Comparison of ENCODE assay signal across 8 mouse cellular contexts in the genomic region with DNA sequence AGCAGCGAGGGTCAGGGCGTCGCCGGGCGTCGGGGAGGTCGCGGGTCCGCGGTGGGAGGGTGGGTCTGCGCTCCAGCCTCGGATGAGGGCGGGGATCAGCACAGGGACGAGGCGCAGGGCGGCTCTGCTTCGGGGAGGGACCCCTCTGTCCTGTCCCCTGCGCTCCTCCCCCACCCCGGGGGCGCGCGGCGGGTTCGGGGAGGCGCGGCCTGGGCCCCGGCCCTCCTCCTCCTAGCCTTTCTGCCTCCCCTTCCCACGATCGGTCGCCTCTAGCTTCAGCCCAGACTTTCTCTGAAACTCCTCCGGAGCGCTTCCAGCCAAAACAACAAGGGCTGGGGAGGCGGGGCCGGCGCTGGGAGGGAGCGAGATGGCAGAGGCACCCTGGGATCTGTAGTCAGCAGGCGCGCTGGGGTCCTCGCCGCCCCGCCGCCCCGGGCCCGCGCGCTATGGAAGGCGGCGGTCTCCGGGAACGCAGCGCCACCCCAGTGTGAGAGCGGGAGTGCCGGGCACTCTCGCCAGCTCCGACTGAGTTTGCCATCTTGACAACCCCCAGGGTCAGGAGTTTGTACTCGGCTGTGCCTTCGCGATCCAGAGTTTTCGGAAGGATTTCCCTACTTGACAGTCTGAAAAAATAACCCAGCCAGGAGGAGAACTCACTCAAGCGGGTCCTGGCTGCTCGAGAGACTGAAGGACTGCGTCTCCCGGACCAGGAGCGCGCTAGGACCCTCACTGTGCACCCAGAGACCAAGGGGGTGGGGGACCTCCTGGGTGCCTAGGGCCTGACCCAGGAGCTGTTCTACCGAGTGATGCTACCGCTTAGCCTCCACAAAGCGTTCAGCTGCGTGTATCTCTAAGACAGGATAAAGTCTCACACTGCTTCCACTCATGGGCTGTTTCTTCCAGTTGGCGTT. TPM values are rescaled to one million over a fixed set of nuclear protein-coding genes. Genes with fewer than 3 reads are reported as not detected.
DNase-seq lines count a peak whose midpoint lies in the region; ATAC-seq and TF ChIP-seq lines count a peak whose summit lies in the region.

A gene (minus strand): TSS at position 324 of the 911 bp plus-strand sequence.

- H3K4me1 ChIP-seq in erythroblast, embryonic 14.5 days (ENCODE audit: control insufficient read depth), result peaks cover 21% of the 10 kb centered on the region
- 0 out of 2 replicates have a peak, but pooled peaks cover 3% of the 10 kb centered on the region for H3K4me1 ChIP-seq in embryonic facial prominence, embryonic 14.5 days (ENCODE audit: control insufficient read depth, insufficient read depth, low read length)
- H3K4me1 ChIP-seq in heart, adult 2 months (ENCODE audit: control insufficient read depth, insufficient read depth, low read length), result peaks cover 9% of the 10 kb centered on the region
- peaks cover 17% of the 10 kb centered on the region for H3K4me1 ChIP-seq in limb, embryonic 12.5 days (replicated peaks)
- peaks cover 24% of the 10 kb centered on the region for H3K4me1 ChIP-seq in midbrain, embryonic 12.5 days

- DNase-seq in embryonic facial prominence, embryonic 14.5 days (ENCODE audit: low spot score), result peak; percentile 98
- peak; percentile 93 for DNase-seq in heart, adult 2 months
- peak; percentile 90 to 91 for DNase-seq in kidney, adult 8-10 months
- DNase-seq in spleen, postnatal 14 days (ENCODE audit: low spot score in 2 of 2), result peak; percentile 21 to 41

- TF ChIP-seq POLR2A in heart, adult 2 months (IDR thresholded peaks at IDR 0.05; ENCODE audit: insufficient read depth, low read depth, low read length), result peak; percentile 79

- intact Hi-C loops in heart, adult 2 months (cut with DNase I), result loop anchor here (2.0 to 10.0 kb wide), 2 partner anchors 30 to 1864 kb away; no protein-coding TSS in a partner anchor

- H3K4me2 ChIP-seq in embryonic facial prominence, embryonic 14.5 days (ENCODE audit: low read depth, low read length), result peak within 1 kb of the TSS; percentile 79
- peak within 1 kb of the TSS; percentile 69 for H3K4me2 ChIP-seq in limb, embryonic 12.5 days
- H3K4me2 ChIP-seq in midbrain, embryonic 12.5 days (replicated peaks), result peak within 1 kb of the TSS; percentile 81

- no peak for ATAC-seq in erythroblast, adult 5-6 weeks (replicated peaks; ENCODE audit: low FRiP score, poor library complexity, severe bottlenecking)
- peak; percentile 97 for ATAC-seq in embryonic facial prominence, embryonic 14.5 days (ENCODE audit: low read depth)
- peak; percentile 97 for ATAC-seq in limb, embryonic 12.5 days (ENCODE audit: insufficient number of reproducible peaks, insufficient read depth, low FRiP score, low TSS enrichment, low read depth)
- ATAC-seq in midbrain, embryonic 12.5 days (ENCODE audit: low FRiP score, low read depth), result peak; percentile 97

- WGBS in embryonic facial prominence, embryonic 14.5 days, result under 1% methylated on average over 33 of the region's 70 CpGs
- 2% methylated on average over 68 of the region's 70 CpGs for WGBS in heart, adult 2 months
- WGBS in limb, embryonic 12.5 days, result 1% methylated on average over 58 of the region's 70 CpGs
- WGBS in midbrain, embryonic 12.5 days, result under 1% methylated on average over 61 of the region's 70 CpGs

- H3K27me3 ChIP-seq in erythroblast, embryonic 14.5 days (ENCODE audit: control insufficient read depth), result peaks cover 54% of the 10 kb centered on the region
- no peaks in the 10 kb centered on the region for H3K27me3 ChIP-seq in embryonic facial prominence, embryonic 14.5 days (replicated peaks; ENCODE audit: control insufficient read depth, insufficient read depth, low read length)
- no peaks in the 10 kb centered on the region for H3K27me3 ChIP-seq in heart, adult 2 months (ENCODE audit: control insufficient read depth, insufficient read depth, low read length)
- no peaks in the 10 kb centered on the region for H3K27me3 ChIP-seq in limb, embryonic 12.5 days
- no peaks in the 10 kb centered on the region for H3K27me3 ChIP-seq in midbrain, embryonic 12.5 days

- no peaks in the 10 kb centered on the region for H3K36me3 ChIP-seq in erythroblast, embryonic 14.5 days (ENCODE audit: control insufficient read depth)
- H3K36me3 ChIP-seq in embryonic facial prominence, embryonic 14.5 days (ENCODE audit: control insufficient read depth, insufficient read depth, low read length), result no peaks in the 10 kb centered on the region
- peaks cover 7% of the 10 kb centered on the region for H3K36me3 ChIP-seq in heart, adult 2 months (ENCODE audit: control insufficient read depth, insufficient read depth, low read length)
- H3K36me3 ChIP-seq in limb, embryonic 12.5 days, result no peaks in the 10 kb centered on the region
- no peaks in the 10 kb centered on the region for H3K36me3 ChIP-seq in midbrain, embryonic 12.5 days

- H3K27ac ChIP-seq in embryonic facial prominence, embryonic 14.5 days (replicated peaks; ENCODE audit: low read depth, low read length), result peak within 1 kb of the TSS; percentile 99
- peak within 1 kb of the TSS; percentile 98 for H3K27ac ChIP-seq in heart, adult 2 months
- peak within 1 kb of the TSS; percentile 99 for H3K27ac ChIP-seq in limb, embryonic 12.5 days
- H3K27ac ChIP-seq in midbrain, embryonic 12.5 days (replicated peaks), result peak within 1 kb of the TSS; percentile 95

- TF ChIP-seq EP300 in heart, adult 2 months (IDR thresholded peaks at IDR 0.05; ENCODE audit: insufficient read depth, low read depth, low read length), result 0 out of 2 replicates have a peak, but pooled peaks have one; percentile 13

- H3K9ac ChIP-seq in embryonic facial prominence, embryonic 14.5 days (ENCODE audit: low read depth, low read length), result peak within 1 kb of the TSS; percentile 92
- peak within 1 kb of the TSS; percentile 95 for H3K9ac ChIP-seq in heart, adult 2 months (ENCODE audit: low read depth, low read length)
- H3K9ac ChIP-seq in limb, embryonic 12.5 days (replicated peaks), result peak within 1 kb of the TSS; percentile 90
- H3K9ac ChIP-seq in midbrain, embryonic 12.5 days (replicated peaks), result peak within 1 kb of the TSS; percentile 75

- H3K9me3 ChIP-seq in erythroblast, embryonic 14.5 days (ENCODE audit: control insufficient read depth, low read length), result peaks cover 8% of the 10 kb centered on the region
- no peaks in the 10 kb centered on the region for H3K9me3 ChIP-seq in embryonic facial prominence, embryonic 14.5 days (ENCODE audit: control insufficient read depth, low read length)
- no peaks in the 10 kb centered on the region for H3K9me3 ChIP-seq in limb, embryonic 12.5 days
- H3K9me3 ChIP-seq in midbrain, embryonic 12.5 days, result no peaks in the 10 kb centered on the region

- peak; percentile 75 for TF ChIP-seq CTCF in heart, adult 2 months (IDR thresholded peaks at IDR 0.05)

- peak within 1 kb of the TSS; percentile 72 for H3K4me3 ChIP-seq in erythroblast, embryonic 14.5 days (replicated peaks)
- H3K4me3 ChIP-seq in embryonic facial prominence, embryonic 14.5 days (ENCODE audit: low read depth, low read length), result peak within 1 kb of the TSS; percentile 93
- peak within 1 kb of the TSS; percentile 84 for H3K4me3 ChIP-seq in heart, adult 2 months
- H3K4me3 ChIP-seq in limb, embryonic 12.5 days (replicated peaks), result peak within 1 kb of the TSS; percentile 80
- peak within 1 kb of the TSS; percentile 71 for H3K4me3 ChIP-seq in midbrain, embryonic 12.5 days

- no peaks in the 10 kb centered on the region; the same call in 1 of the 2 replicates for H3K79me2 ChIP-seq in heart, adult 2 months (replicated peaks; ENCODE audit: control insufficient read depth, insufficient read depth, low read length)

RNA-seq across cellular contexts. Expression of the gene that starts here (rescaled TPM):
- polyA plus RNA-seq in erythroblast, embryonic 14.5 days (2012), result 0.24 and 0.41 TPM in 2 replicates
- 4.4 and 7.5 TPM in 2 replicates for total RNA-seq in erythroblast, adult 5-6 weeks (2015; ENCODE audit: low replicate concordance)
- 2.0 and 2.5 TPM in 2 replicates for total RNA-seq in erythroblast, adult 5-6 weeks (2017; ENCODE audit: low replicate concordance)
- 30.3 and 34.8 TPM in 2 replicates for polyA plus RNA-seq in embryonic facial prominence, embryonic 14.5 days (2014; fragmentation: Nextera tagmentation; extraction: Ambion mirVana)
- total RNA-seq in heart, adult 2 months (2021), result 10 to 100 TPM; 38.3 to 40.2 TPM
- polyA plus RNA-seq in heart, adult 2 months (2012; rRNA removed), result 32.6 and 55.3 TPM in 2 replicates
- polyA plus RNA-seq in limb, embryonic 12.5 days (2016; fragmentation: Nextera tagmentation; extraction: Ambion mirVana), result 20.4 and 24.4 TPM in 2 replicates
- polyA plus RNA-seq in midbrain, embryonic 12.5 days (2016; fragmentation: Nextera tagmentation; extraction: Ambion mirVana), result 14.5 and 15.1 TPM in 2 replicates

Comparison
In these comparisons a context has a peak if more than half of its experiments do, and no peak if none do; other contexts are left out.
1. RNA of the gene that starts here (total RNA-seq): 38.3 to 40.2 TPM in heart, adult 2 months; 2.0 to 7.5 TPM in erythroblast, adult 5-6 weeks; every median in the first group is over 4 times any median in the second.
2. RNA of the gene that starts here (polyA plus RNA-seq): 32.6 to 55.3 TPM in heart, adult 2 months, 30.3 to 34.8 TPM in embryonic facial prominence, embryonic 14.5 days, 20.4 to 24.4 TPM in limb, embryonic 12.5 days and 14.5 to 15.1 TPM in midbrain, embryonic 12.5 days; 0.24 to 0.41 TPM in erythroblast, embryonic 14.5 days; every median in the first group is over 10 times any median in the second.
3. DNase-seq: peak in every context shown above with its lines; median percentile 98 in embryonic facial prominence, embryonic 14.5 days; 93 in heart, adult 2 months; 90 in kidney, adult 8-10 months; 31 in spleen, postnatal 14 days.
4. Peak in every context shown above with its lines, with median percentiles within 50 percentile points of each other: H3K4me3 ChIP-seq, H3K27ac ChIP-seq, H3K4me2 ChIP-seq and H3K9ac ChIP-seq.